Mouse (Mus musculus) E14TG2a.4 (cell line): Measurements from ENCODE around the gene 9430097D07Rik.

Experiments
- CTCF ChIP-seq: conservative IDR thresholded peaks from 2 replicates; pipeline ENCODE4 v1.5.1; 2014; ENCODE audit warnings: low read length
- NANOG ChIP-seq: IDR thresholded peaks from 2 replicates; pipeline ENCODE4 v1.6.1; 2014; ENCODE audit warnings: borderline replicate concordance, low read length, mixed read lengths

GRCm38 (mm10) chr2:32543031-32543449, 32.4 kb downstream of the 9430097D07Rik start:
- TF ChIP-seq CTCF, result no peak
- no peak for TF ChIP-seq NANOG
